Mouse (Mus musculus) heart, adult 2 months (tissue): ENCODE measurements around the gene Lancl2. TPM values are rescaled to one million over a fixed set of nuclear protein-coding genes. Genes with fewer than 3 reads are reported as not detected.

Source experiments
- DNase-seq, 2 experiments: peaks; one replicate each; pipeline ENCODE4 v3.0.0; 2021
- H3K27ac ChIP-seq: fragments of 200-600 bp; 2 replicates; pipeline ENCODE4 v1.8.1; 2022
- H3K27me3 ChIP-seq: fragments of 200-500 bp; 2 replicates; pipeline ENCODE4 v1.6.1; 2012; ENCODE audit warnings: mild to moderate bottlenecking, low read length, inconsistent platforms, mixed read lengths; ENCODE audit not compliant: control insufficient read depth, insufficient read depth
- H3K36me3 ChIP-seq: fragments of 200-500 bp; 2 replicates; pipeline ENCODE4 v1.6.1; 2012; ENCODE audit warnings: low read length, inconsistent platforms; ENCODE audit not compliant: control insufficient read depth, insufficient read depth
- H3K4me1 ChIP-seq: fragments of 200-500 bp; 2 replicates; pipeline ENCODE4 v1.6.1; 2011; ENCODE audit warnings: low read length; ENCODE audit not compliant: control insufficient read depth, insufficient read depth
- H3K4me3 ChIP-seq: fragments of 200-600 bp; 2 replicates; pipeline ENCODE4 v1.8.1; 2022
- H3K79me2 ChIP-seq: fragments of 200-500 bp; replicated peaks from 2 replicates; pipeline ENCODE4 v1.6.1; 2012; ENCODE audit warnings: mild to moderate bottlenecking, inconsistent platforms, low read length, moderate library complexity, mixed read lengths; ENCODE audit not compliant: control insufficient read depth, insufficient read depth
- H3K9ac ChIP-seq: fragments of 200-500 bp; 2 replicates; pipeline ENCODE4 v1.6.1; 2012; ENCODE audit warnings: low read depth, mild to moderate bottlenecking, control low read depth, inconsistent platforms, low read length, mixed read lengths
- CTCF ChIP-seq: fragments of 200-600 bp; IDR thresholded peaks from 2 replicates; pipeline ENCODE4 v1.8.1; 2022; ENCODE audit warnings: antibody characterized with exemption, mild to moderate bottlenecking, moderate library complexity
- EP300 ChIP-seq: fragments of 200-500 bp; IDR thresholded peaks from 2 replicates; pipeline ENCODE4 v1.6.1; 2011; ENCODE audit warnings: low read depth, low read length, control low read depth; ENCODE audit not compliant: insufficient read depth
- POLR2A ChIP-seq: fragments of 200-500 bp; IDR thresholded peaks from 2 replicates; pipeline ENCODE4 v1.6.1; 2011; ENCODE audit warnings: mild to moderate bottlenecking, low read depth, low read length, control low read depth; ENCODE audit not compliant: insufficient read depth
- WGBS: fragments of 180-500 bp; shearing (Covaris S2); methylation state at CpG from one replicate; pipeline ENCODE4 v1.1.7; 2018; 5-methylcytosine and 5-hydroxymethylcytosine counted together
- intact Hi-C: fragments of 180-260 bp; cut with DNase I; formaldehyde crosslinking; loops from one replicate; pipeline ENCODE4 v1.15.1; 2025
- polyA plus RNA-seq: library from polyadenylated mRNA; depleted of rRNA; stranded (reverse); fragments of >200 nt; gene quantifications from 2 replicates; pipeline ENCODE4 v1.2.3, GENCODE M21; 2012; rRNA removed
- total RNA-seq, 2 experiments: library from RNA; stranded (reverse); gene quantifications; 2 replicates each; pipeline ENCODE4 v1.2.3; 2021

The Lancl2 gene
- total and polyA plus RNA-seq, 3 experiments: 4.5 to 13.1 (median 12.7) TPM

- H3K79me2 ChIP-seq: no peaks in the 10 kb centered on the region
- no peak for DNase-seq
- no peak for TF ChIP-seq CTCF
- TF ChIP-seq EP300: no peak
- no peak for TF ChIP-seq POLR2A
- H3K4me1 ChIP-seq: no peaks in the 10 kb centered on the region
- no peaks in the 10 kb centered on the region for H3K27me3 ChIP-seq
- intact Hi-C loops: no loop called here
- H3K4me3 ChIP-seq: no peak overlapping the region
- H3K36me3 ChIP-seq: no peaks in the 10 kb centered on the region
- no peak overlapping the region for H3K9ac ChIP-seq
- no peak overlapping the region for H3K27ac ChIP-seq
- WGBS: 93% methylated on average over 1 of the region's 1 CpGs
Measured at GRCm38 (mm10) chr6:57773792-57774191, 71.5 kb downstream of the Lancl2 start.

- no peak for DNase-seq
- intact Hi-C loops: no loop called here
- H3K27me3 ChIP-seq: no peaks in the 10 kb centered on the region
Measured at GRCm38 (mm10) chr6:57780359-57780758, 78.0 kb downstream of the Lancl2 start.

GRCm38 (mm10) chr6:57782658-57783057 lies 80.3 kb downstream of the Lancl2 start:
- H3K4me3 ChIP-seq: no peak overlapping the region
- no peaks in the 10 kb centered on the region for H3K36me3 ChIP-seq
- intact Hi-C loops: no loop called here
- TF ChIP-seq CTCF (no peak), EP300 (no peak), POLR2A (no peak)
- no peaks in the 10 kb centered on the region for H3K27me3 ChIP-seq
- no peaks in the 10 kb centered on the region for H3K79me2 ChIP-seq
- no peaks in the 10 kb centered on the region for H3K4me1 ChIP-seq
- no peak for DNase-seq
- 89% methylated on average over 1 of the region's 1 CpGs for WGBS
- H3K27ac ChIP-seq: no peak overlapping the region
- H3K9ac ChIP-seq: no peak overlapping the region

More at GRCm38 (mm10) chr6:57780359-57780758, 78.0 kb downstream of the Lancl2 start:
- no peaks in the 10 kb centered on the region for H3K36me3 ChIP-seq
- H3K4me1 ChIP-seq: no peaks in the 10 kb centered on the region
- TF ChIP-seq EP300 (no peak), POLR2A (no peak), CTCF (no peak)
- no peak overlapping the region for H3K27ac ChIP-seq
- no peaks in the 10 kb centered on the region for H3K79me2 ChIP-seq
- H3K9ac ChIP-seq: no peak overlapping the region
- H3K4me3 ChIP-seq: no peak overlapping the region
- 91% methylated on average over 3 of the region's 3 CpGs for WGBS

GRCm38 (mm10) chr6:57784251-57784650 lies 81.9 kb downstream of the Lancl2 start:
- H3K36me3 ChIP-seq: no peaks in the 10 kb centered on the region
- TF ChIP-seq EP300 (no peak), CTCF (no peak)
- no peaks in the 10 kb centered on the region for H3K27me3 ChIP-seq
- 96% methylated on average over 1 of the region's 1 CpGs for WGBS
- H3K4me1 ChIP-seq: no peaks in the 10 kb centered on the region
- no peak overlapping the region for H3K27ac ChIP-seq
- H3K79me2 ChIP-seq: no peaks in the 10 kb centered on the region
- DNase-seq: no peak
- H3K4me3 ChIP-seq: no peak overlapping the region
- H3K9ac ChIP-seq: no peak overlapping the region
- intact Hi-C loops: no loop called here

DNA sequence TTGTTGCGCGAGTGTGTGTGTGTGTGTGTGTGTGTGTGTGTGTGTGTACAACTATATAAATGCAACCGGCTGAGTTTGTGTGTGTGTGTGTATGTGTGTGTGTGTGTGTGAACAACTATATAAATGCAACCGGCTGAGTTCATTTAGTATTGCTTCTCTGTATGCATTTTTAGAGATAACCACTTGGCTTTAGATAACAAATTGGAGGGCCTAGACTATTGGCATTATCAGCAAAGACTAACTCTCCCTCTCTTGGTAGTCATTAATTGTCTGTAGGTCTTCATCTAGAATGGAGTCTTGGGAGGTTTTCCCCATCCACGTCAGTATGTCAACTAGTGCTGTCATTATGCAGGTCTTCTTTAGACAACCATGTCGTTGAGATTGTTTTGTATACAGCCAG lies 85.0 kb downstream of the Lancl2 start:
- TF ChIP-seq EP300: no peak
- no peak for TF ChIP-seq CTCF
- TF ChIP-seq POLR2A: no peak
- H3K27ac ChIP-seq: no peak overlapping the region
- WGBS: 94% methylated on average over 6 of the region's 6 CpGs
- H3K4me1 ChIP-seq: no peaks in the 10 kb centered on the region
- intact Hi-C loops: no loop called here
- H3K27me3 ChIP-seq: no peaks in the 10 kb centered on the region
- H3K79me2 ChIP-seq: no peaks in the 10 kb centered on the region
- no peak overlapping the region for H3K9ac ChIP-seq
- no peaks in the 10 kb centered on the region for H3K36me3 ChIP-seq
- H3K4me3 ChIP-seq: no peak overlapping the region
- DNase-seq: no peak

Other genes with a start within 250 kb of the Lancl2 start
- 100 to 1,000 TPM in 1 of 2 experiments, 10 to 100 TPM in 1; 70.9 to 103 TPM for gene Ppm1k, start 167.1 kb upstream of the Lancl2 start, total RNA-seq
- 18.0 and 36.9 TPM in 2 replicates for gene Ppm1k, start 167.1 kb upstream of the Lancl2 start, polyA plus RNA-seq
- 1 to 10 TPM; 3.4 to 3.8 TPM for gene Herc6, start 121.5 kb upstream of the Lancl2 start, total RNA-seq
- 2.6 and 3.7 TPM in 2 replicates for gene Herc6, start 121.5 kb upstream of the Lancl2 start, polyA plus RNA-seq
- gene Pyurf, start 10.5 kb upstream of the Lancl2 start, total RNA-seq: 10 to 100 TPM; 21.5 to 24.6 TPM
- 20.3 and 38.6 TPM in 2 replicates for gene Pyurf, start 10.5 kb upstream of the Lancl2 start, polyA plus RNA-seq
- gene Vopp1, start 122.6 kb downstream of the Lancl2 start, total RNA-seq: 10 to 100 TPM; 21.6 to 23.9 TPM
- 11.3 and 13.8 TPM in 2 replicates for gene Vopp1, start 122.6 kb downstream of the Lancl2 start, polyA plus RNA-seq
- not detected for gene Vmn1r21, start 147.8 kb downstream of the Lancl2 start, total RNA-seq
- gene Vmn1r21, start 147.8 kb downstream of the Lancl2 start, polyA plus RNA-seq: not detected in 2 replicates
- gene Vmn1r22, start 205.5 kb downstream of the Lancl2 start, total RNA-seq: not detected
- gene Vmn1r22, start 205.5 kb downstream of the Lancl2 start, polyA plus RNA-seq: not detected in 2 replicates
- not detected for gene Vmn1r23, start 224.3 kb downstream of the Lancl2 start, total RNA-seq
- not detected in 2 replicates for gene Vmn1r23, start 224.3 kb downstream of the Lancl2 start, polyA plus RNA-seq